Mouse (Mus musculus) ES-E14 (cell line): ENCODE measurements around the gene Hist1h2bb.

Experiments used
- CHD2 ChIP-seq: IDR thresholded peaks from 2 replicates; pipeline ENCODE4 v1.6.1; 2014; ENCODE audit warnings: mild to moderate bottlenecking, low read depth, low read length, inconsistent platforms
- MAFK ChIP-seq: IDR thresholded peaks from 2 replicates; pipeline ENCODE4 v1.6.1; 2014; ENCODE audit warnings: mild to moderate bottlenecking, low read depth, low read length, inconsistent platforms; ENCODE audit not compliant: insufficient read depth
- ZC3H11A ChIP-seq: IDR thresholded peaks from 2 replicates; pipeline ENCODE4 v1.6.1; 2012; ENCODE audit warnings: low read depth, mild to moderate bottlenecking, inconsistent platforms, low read length, borderline replicate concordance

GRCm38 (mm10) chr13:23716261-23717042, 30.1 kb upstream of the Hist1h2bb start:
- TF ChIP-seq ZC3H11A (no peak), CHD2 (no peak), MAFK (no peak)
